Mouse (Mus musculus) B cell, adult 62 days (primary cell): ENCODE results near the gene Olfr380. TPM values are rescaled to one million over a fixed set of nuclear protein-coding genes. Genes with fewer than 3 reads are reported as not detected.

Source experiments
- total RNA-seq: library from RNA; stranded (reverse); gene quantifications from 4 replicates; pipeline ENCODE4 v1.2.4, GENCODE M21; 2023

Olfr380 gene
- total RNA-seq, result not detected in 4 replicates

DNA sequence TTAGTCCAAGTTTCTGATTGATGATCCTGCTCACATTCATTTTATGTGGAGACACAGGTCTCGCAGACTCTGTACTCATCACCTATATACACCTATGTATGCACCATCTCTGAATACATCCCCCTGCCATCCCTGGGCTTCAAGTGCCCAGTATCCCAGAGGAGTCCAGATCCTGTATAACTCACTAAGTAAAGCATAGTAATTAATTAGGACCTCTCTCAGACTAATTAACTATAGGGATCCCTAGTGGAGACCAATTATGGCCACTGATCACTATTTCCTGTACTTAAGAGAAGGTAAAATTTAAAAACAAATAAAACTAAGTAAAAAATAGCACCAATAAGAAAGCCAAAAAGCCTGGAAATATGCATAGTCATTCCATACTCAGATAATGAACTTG, at the start of gene Olfr380:
TSS of gene Olfr380 (minus strand) at position 101 of the 400 bp plus-strand sequence.

DNA sequence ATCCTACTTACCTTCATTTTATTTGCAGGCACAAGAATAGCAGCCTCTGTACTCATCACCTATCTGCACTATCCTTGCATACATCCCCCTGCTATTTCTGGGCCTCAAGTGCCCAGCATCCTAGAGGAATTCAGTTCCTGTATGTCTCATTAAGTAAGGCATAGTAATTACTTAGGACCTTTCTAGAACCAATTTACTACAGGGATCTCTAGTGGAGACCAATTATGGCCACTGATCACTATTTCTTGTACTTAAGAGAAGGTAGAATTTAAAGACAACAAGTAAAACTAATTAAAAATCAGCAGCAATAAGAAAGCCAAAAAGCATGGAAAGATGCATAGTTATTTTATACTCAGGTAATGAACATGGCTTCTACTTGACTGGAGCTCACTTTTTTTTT, 34.2 kb upstream of the Olfr380 start, which contains the start of gene Olfr381:
TSS of gene Olfr381 (minus strand) at position 101 of the 400 bp plus-strand sequence.

DNA sequence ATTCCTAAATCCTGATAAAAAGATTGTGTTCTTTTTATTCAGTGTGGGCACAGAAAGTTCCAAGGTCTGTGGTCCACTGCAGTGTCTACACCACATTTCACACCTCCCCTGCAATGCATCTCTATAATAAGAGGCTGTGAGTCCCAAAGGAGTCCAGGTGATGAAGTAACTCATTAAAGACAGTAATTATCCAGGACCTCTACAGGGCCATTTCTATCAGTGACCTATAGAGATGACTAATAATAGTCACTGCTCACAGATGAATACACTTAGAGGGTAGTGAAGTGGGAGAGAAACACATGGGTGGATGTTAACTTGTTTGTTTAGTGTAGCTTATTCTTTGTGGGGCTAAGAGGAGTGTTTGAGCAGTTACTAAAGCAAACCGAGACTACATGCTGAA, 28.9 kb downstream of the Olfr380 start, which contains the start of gene Olfr378:
TSS of gene Olfr378 (minus strand) at position 101 of the 400 bp plus-strand sequence.

Other genes with a start within 250 kb of the Olfr380 start
- not detected in 4 replicates for gene Trpv1, start 223.2 kb downstream of the Olfr380 start, total RNA-seq
- not detected in 4 replicates for gene Trpv3, start 190.1 kb downstream of the Olfr380 start, total RNA-seq
- 0.81 TPM in 1 of 4 replicates, not detected in the others for gene Aspa, start 127.9 kb downstream of the Olfr380 start, total RNA-seq
- not detected in 4 replicates for gene Gm49340, start 127.8 kb downstream of the Olfr380 start, total RNA-seq
- not detected in 4 replicates for gene Spata22, start 127.8 kb downstream of the Olfr380 start, total RNA-seq
- not detected in 4 replicates for gene Olfr20, start 106.7 kb downstream of the Olfr380 start, total RNA-seq
- gene Olfr376, start 86.3 kb downstream of the Olfr380 start, total RNA-seq, result not detected in 4 replicates
- not detected in 4 replicates for gene Olfr1, start 57.9 kb downstream of the Olfr380 start, total RNA-seq
- not detected in 4 replicates for gene Olfr378, start 29.0 kb downstream of the Olfr380 start, total RNA-seq
- not detected in 4 replicates for gene Olfr381, start 34.1 kb upstream of the Olfr380 start, total RNA-seq
- gene Olfr382, start 59.7 kb upstream of the Olfr380 start, total RNA-seq, result not detected in 4 replicates
- not detected in 4 replicates for gene Olfr385, start 135.5 kb upstream of the Olfr380 start, total RNA-seq
- not detected in 4 replicates for gene Olfr384, start 141.1 kb upstream of the Olfr380 start, total RNA-seq
- not detected in 4 replicates for gene Zfp735, start 231.3 kb upstream of the Olfr380 start, total RNA-seq